Mouse (Mus musculus) T-helper 17 cell (primary cell): ENCODE data around the gene Fermt1.

Experiments used
- in situ Hi-C, 2 experiments: fragments of 300-600 bp; cut with MboI, MseI; formaldehyde crosslinking; loops; 1 replicate in 1 of 2; 2 replicates in 1 of 2; pipeline ENCODE4 v1.15.1; 2025; ENCODE audit warnings: high pct_unique_total_duplicates in 2 of 2

The Fermt1 gene

DNA sequence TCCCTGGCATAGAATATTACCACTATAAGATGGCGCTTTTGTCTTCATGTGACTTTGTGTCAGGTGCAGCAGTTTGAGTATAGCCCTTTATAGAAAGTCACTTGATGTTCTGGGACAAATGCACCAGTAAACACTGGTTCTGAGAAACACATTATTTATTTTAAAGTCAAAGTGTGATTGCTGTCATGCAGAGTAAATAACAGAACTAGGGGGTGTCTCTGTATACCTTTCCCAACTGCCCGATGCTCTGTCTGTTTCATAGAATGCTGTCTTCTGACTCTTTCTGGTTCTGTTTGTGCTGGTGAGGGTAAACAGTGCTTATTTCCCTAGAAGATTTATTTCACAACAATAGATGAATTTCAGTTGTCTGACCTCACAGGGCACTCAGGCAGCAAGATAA lies 82.4 kb downstream of the Fermt1 start:
- in situ Hi-C loops, result no loop called here

DNA sequence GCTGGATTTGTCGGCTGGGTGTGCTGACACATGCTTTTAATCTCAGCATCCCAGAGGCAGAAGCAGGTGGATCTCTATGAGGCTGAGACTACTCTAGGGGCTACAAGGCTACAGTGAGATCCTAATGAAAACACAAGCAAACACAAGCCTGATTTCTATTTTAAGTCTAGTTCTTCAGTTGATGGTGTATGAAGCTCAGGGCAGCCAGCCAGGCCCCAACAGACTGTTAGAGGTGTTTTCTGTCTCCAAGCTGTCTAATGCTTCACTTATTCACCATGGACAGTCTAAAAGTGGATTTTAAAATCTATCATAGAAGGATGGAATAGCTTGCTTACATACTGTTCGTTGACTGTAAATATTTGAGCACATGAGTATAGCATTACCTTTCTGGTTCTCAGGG lies 84.2 kb downstream of the Fermt1 start:
- in situ Hi-C loops, result no loop called here

GRCm38 (mm10) chr2:132860435-132860834 lies 85.3 kb downstream of the Fermt1 start:
- in situ Hi-C loops, result no loop called here

- in situ Hi-C loops, result no loop called here
These were observed 89.4 kb downstream of the Fermt1 start for GRCm38 (mm10) chr2:132856333-132856732.
